Mouse (Mus musculus) spleen, adult 2 months (tissue): ENCODE measurements around the gene Sncg.

Source experiments
- CTCF ChIP-seq: fragments of 200-500 bp; IDR thresholded peaks from 2 replicates; pipeline ENCODE4 v1.5.1; 2011; ENCODE audit warnings: mild to moderate bottlenecking, inconsistent platforms; ENCODE audit not compliant: insufficient read depth, insufficient read length, insufficient replicate concordance; ENCODE audit errors: extremely low read depth
- POLR2A ChIP-seq: fragments of 200-500 bp; IDR thresholded peaks from 2 replicates; pipeline ENCODE4 v1.6.1; 2011; ENCODE audit warnings: low read depth, low read length, inconsistent platforms

DNA sequence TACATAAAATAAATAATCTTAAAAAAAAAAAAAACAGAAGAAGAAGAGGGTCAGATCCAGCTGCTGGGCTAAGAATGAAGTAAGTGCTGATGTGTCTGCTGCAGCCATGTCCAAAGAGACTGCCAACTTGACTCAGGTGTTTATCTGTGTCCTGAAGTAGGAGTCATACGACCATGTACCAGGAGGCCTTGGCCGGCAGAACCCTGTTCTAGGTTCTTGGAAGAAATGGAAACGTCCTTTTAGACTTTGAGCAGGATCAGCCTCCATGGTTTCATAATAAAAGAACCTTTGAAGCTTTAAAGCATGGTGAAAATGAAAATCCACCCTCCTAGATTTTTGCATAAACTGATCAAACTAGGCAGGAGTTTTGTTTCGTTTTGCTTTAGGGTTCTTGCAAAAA is 20.1 kb downstream of the Sncg start:
- TF ChIP-seq CTCF (no peak), POLR2A (no peak)
